Mouse (Mus musculus) CH12.LX (cell line): ENCODE data around the gene S100pbp.

Experiments used
- CTCF ChIP-seq, 2 experiments: IDR thresholded peaks in 1 of 2; conservative IDR thresholded peaks in 1 of 2; 2 replicates each; pipeline ENCODE4 v1.5.1; 2011 to 2012; ENCODE audit warnings: low read depth in 2 of 2, low read length in 2 of 2, improper control_type of control experiment in 1 of 2, inconsistent platforms in 1 of 2, mild to moderate bottlenecking in 1 of 2, moderate library complexity in 1 of 2
- UBTF ChIP-seq: IDR thresholded peaks from 2 replicates; pipeline ENCODE4 v1.6.1; 2012; ENCODE audit warnings: low read depth, mild to moderate bottlenecking, inconsistent platforms, low read length, improper control_type of control experiment, moderate library complexity
- USF1 ChIP-seq: IDR thresholded peaks from 2 replicates; pipeline ENCODE4 v1.6.1; 2014; ENCODE audit warnings: low read depth, mild to moderate bottlenecking, inconsistent platforms, low read length, improper control_type of control experiment

DNA sequence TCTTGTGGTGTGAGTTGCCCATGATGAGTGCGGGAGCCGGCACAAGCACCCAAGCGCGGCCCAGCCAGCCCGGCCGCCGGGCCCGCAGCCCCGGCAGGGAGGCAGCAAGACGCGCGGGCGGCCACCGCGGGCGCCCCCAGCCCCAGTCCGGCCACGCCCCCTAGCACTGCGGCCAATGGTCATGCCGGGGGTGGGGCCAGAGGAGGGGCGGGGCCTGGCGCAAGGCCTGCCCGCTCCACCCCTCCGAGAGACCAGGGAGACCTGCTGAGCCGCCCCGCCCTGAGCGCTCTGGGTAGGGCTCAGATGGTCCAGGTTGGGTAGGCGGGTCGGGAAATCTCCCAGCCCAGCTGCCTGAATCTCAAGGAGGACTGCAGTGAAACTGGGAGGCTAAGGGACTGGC is 49.5 kb upstream of the S100pbp start:
- no peak for TF ChIP-seq UBTF
- TF ChIP-seq CTCF (conservative IDR thresholded peaks at IDR 0.05 in 1 of 2, IDR thresholded peaks at IDR 0.05 in 1 of 2; ENCODE audit: low read depth in 2 of 2, low read length in 2 of 2), result no peak
- TF ChIP-seq USF1, result no peak
